Mouse (Mus musculus) liver, embryonic 14.5 days (tissue): ENCODE measurements around the gene Tlk2.

Experiments
- CTCF ChIP-seq: IDR thresholded peaks from 2 replicates; pipeline ENCODE4 v1.5.1; 2016; ENCODE audit warnings: antibody characterized with exemption, low read depth, control low read depth
- EP300 ChIP-seq: IDR thresholded peaks from 2 replicates; pipeline ENCODE4 v1.6.1; 2016; ENCODE audit warnings: antibody characterized with exemption, low read depth

- TF ChIP-seq CTCF (no peak), EP300 (no peak)
These were observed 85.9 kb downstream of the Tlk2 start for GRCm38 (mm10) chr11:105264506-105264905.
